Mouse (Mus musculus): Measurements from ENCODE around the gene 6430571L13Rik. TPM values are rescaled to one million over a fixed set of nuclear protein-coding genes. Genes with fewer than 3 reads are reported as not detected.
A peak's percentile ranks its signal among the peaks of the same experiment; 100 is the strongest.

The 6430571L13Rik gene
- total RNA-seq, 4 experiments from 2014 or later: 29.0 to 53.2 (median 38.4) TPM

GRCm38 (mm10) chr9:107338172-107338883 is 2.1 kb upstream of the 6430571L13Rik start, which contains the start of gene Hemk1:
Gene Hemk1, minus strand, starts transcription at chr9:107338350.
- peak; percentile 42 to 61 for DNase-seq (ENCODE audit: low spot score in 2 of 2)

GRCm38 (mm10) chr9:107340911-107341645 is 676 bp downstream of the 6430571L13Rik start:
- DNase-seq (ENCODE audit: low spot score in 2 of 2): peak in 1 of 2 experiments; percentile 45

GRCm38 (mm10) chr9:107342201-107342709 is 1.9 kb downstream of the 6430571L13Rik start:
- DNase-seq (ENCODE audit: low spot score in 2 of 2): no peak

GRCm38 (mm10) chr9:107343146-107343943 is 2.9 kb downstream of the 6430571L13Rik start:
- DNase-seq (ENCODE audit: low spot score in 2 of 2): peak in 1 of 2 experiments; percentile 64

- DNase-seq (ENCODE audit: low spot score in 2 of 2): no peak
Measured at GRCm38 (mm10) chr9:107344027-107344426, 3.6 kb downstream of the 6430571L13Rik start.

- DNase-seq (ENCODE audit: low spot score in 2 of 2): no peak
Measured at GRCm38 (mm10) chr9:107346081-107346480, 5.7 kb downstream of the 6430571L13Rik start.

- peak in 1 of 2 experiments; percentile 60 for DNase-seq (ENCODE audit: low spot score in 2 of 2)
Measured at GRCm38 (mm10) chr9:107347586-107348183, 7.3 kb downstream of the 6430571L13Rik start.

- no peak for DNase-seq (ENCODE audit: low spot score in 2 of 2)
Measured at GRCm38 (mm10) chr9:107349321-107349720, 8.9 kb downstream of the 6430571L13Rik start.

GRCm38 (mm10) chr9:107354826-107355225 is 14.4 kb downstream of the 6430571L13Rik start:
- no peak for DNase-seq (ENCODE audit: low spot score in 2 of 2)

- DNase-seq (ENCODE audit: low spot score in 2 of 2): peak; percentile 44 to 52
Measured at GRCm38 (mm10) chr9:107355870-107356765, 15.7 kb downstream of the 6430571L13Rik start.

- DNase-seq (ENCODE audit: low spot score in 2 of 2): peak; percentile 57
Measured at GRCm38 (mm10) chr9:107357651-107358050, 17.2 kb downstream of the 6430571L13Rik start.

GRCm38 (mm10) chr9:107360989-107361388 is 20.6 kb downstream of the 6430571L13Rik start:
- no peak for DNase-seq (ENCODE audit: low spot score in 2 of 2)

- no peak for DNase-seq (ENCODE audit: low spot score in 2 of 2)
Measured at GRCm38 (mm10) chr9:107366644-107367043, 26.2 kb downstream of the 6430571L13Rik start.

- DNase-seq (ENCODE audit: low spot score in 2 of 2): no peak
Measured at GRCm38 (mm10) chr9:107368302-107368701, 27.9 kb downstream of the 6430571L13Rik start.

- DNase-seq (ENCODE audit: low spot score in 2 of 2): no peak
Measured at GRCm38 (mm10) chr9:107369270-107370105, 29.1 kb downstream of the 6430571L13Rik start.

- DNase-seq (ENCODE audit: low spot score in 2 of 2): no peak
Measured at GRCm38 (mm10) chr9:107370106-107370463, 29.7 kb downstream of the 6430571L13Rik start.

GRCm38 (mm10) chr9:107372441-107372840 is 32.0 kb downstream of the 6430571L13Rik start:
- no peak for DNase-seq (ENCODE audit: low spot score in 2 of 2)

- DNase-seq (ENCODE audit: low spot score in 2 of 2): no peak
Measured at GRCm38 (mm10) chr9:107374623-107375022, 34.2 kb downstream of the 6430571L13Rik start.

- DNase-seq (ENCODE audit: low spot score in 2 of 2): no peak
Measured at GRCm38 (mm10) chr9:107375451-107375850, 35.0 kb downstream of the 6430571L13Rik start.
